ENCODE assay signal across 8 mouse cellular contexts in genomic region chr9:122805053-122805844, GRCm38 (mm10). TPM values are rescaled to one million over a fixed set of nuclear protein-coding genes. Genes with fewer than 3 reads are reported as not detected.
DNase-seq lines count a peak whose midpoint lies in the region; ATAC-seq lines count a peak whose summit lies in the region.

Gene Tcaim (plus strand): TSS chr9:122805539.

- DNase-seq in c-Kit-negative CD71-positive TER-119-positive erythroid progenitor cells, embryonic 14.5 days (ENCODE audit: low read depth, low spot score): peak; percentile 50
- DNase-seq in fibroblast of lung, adult 2 months (ENCODE audit: low read depth): peak; percentile 81
- DNase-seq in kidney, postnatal 14 days: peak; percentile 96
- peak; percentile 83 for DNase-seq in liver, embryonic 13.5 days
- DNase-seq in neural tube, embryonic 10.5 days (ENCODE audit: extremely low spot score, low spot score): peak; percentile 91

- 5% methylated on average over 42 of the region's 42 CpGs for WGBS in heart, embryonic 14.5 days
- 6% methylated on average over 42 of the region's 42 CpGs for WGBS in liver, embryonic 13.5 days (ENCODE audit: insufficient replicate concordance)
- 6% methylated on average over 42 of the region's 42 CpGs for WGBS in stomach, embryonic 16.5 days

- H3K27me3 ChIP-seq in heart, embryonic 14.5 days (ENCODE audit: control insufficient read depth, insufficient read depth, low read length): no peaks in the 10 kb centered on the region
- H3K27me3 ChIP-seq in liver, embryonic 13.5 days: no peaks in the 10 kb centered on the region
- H3K27me3 ChIP-seq in stomach, embryonic 16.5 days (ENCODE audit: control insufficient read depth, insufficient read depth, low read length): no peaks in the 10 kb centered on the region

- H3K9me3 ChIP-seq in heart, embryonic 14.5 days (ENCODE audit: control insufficient read depth, low read length): no peaks in the 10 kb centered on the region
- no peaks in the 10 kb centered on the region for H3K9me3 ChIP-seq in liver, embryonic 13.5 days (replicated peaks)
- no peaks in the 10 kb centered on the region for H3K9me3 ChIP-seq in stomach, embryonic 16.5 days (replicated peaks; ENCODE audit: control insufficient read depth, low read length)

- H3K4me1 ChIP-seq in heart, embryonic 14.5 days (ENCODE audit: control insufficient read depth in 2 of 2, insufficient read depth in 2 of 2, low read length in 2 of 2): peaks cover 6 to 13% of the 10 kb centered on the region in 2 experiments; a peak in 3 of 4 replicates
- peaks cover 17% of the 10 kb centered on the region for H3K4me1 ChIP-seq in liver, embryonic 13.5 days (replicated peaks)
- H3K4me1 ChIP-seq in stomach, embryonic 16.5 days (ENCODE audit: control insufficient read depth, insufficient read depth, low read length): no peaks in the 10 kb centered on the region; the same call in 1 of the 2 replicates

- peak within 1 kb of the TSS; percentile 58 to 98 for H3K4me3 ChIP-seq in heart, embryonic 14.5 days (ENCODE audit: control insufficient read depth in 1 of 2, insufficient read depth in 1 of 2, low read depth in 1 of 2, low read length in 2 of 2)
- peak within 1 kb of the TSS; percentile 69 for H3K4me3 ChIP-seq in liver, embryonic 13.5 days (replicated peaks)
- peak within 1 kb of the TSS; percentile 81 for H3K4me3 ChIP-seq in stomach, embryonic 16.5 days (replicated peaks; ENCODE audit: low read length)

- peak; percentile 94 for ATAC-seq in CD4-positive, CD25-positive, alpha-beta regulatory T cell, adult 4 months
- ATAC-seq in heart, embryonic 14.5 days (ENCODE audit: insufficient number of reproducible peaks, insufficient read depth, low FRiP score, low read depth): peak; percentile 95
- ATAC-seq in liver, embryonic 13.5 days (ENCODE audit: low read depth): peak; percentile 93
- peak; percentile 99 for ATAC-seq in stomach, embryonic 16.5 days (ENCODE audit: insufficient read depth, low FRiP score)

- peak within 1 kb of the TSS; percentile 80 for H3K9ac ChIP-seq in heart, embryonic 14.5 days (ENCODE audit: low read length)
- peak within 1 kb of the TSS; percentile 78 for H3K9ac ChIP-seq in liver, embryonic 13.5 days
- H3K9ac ChIP-seq in stomach, embryonic 16.5 days (ENCODE audit: low read length): peak within 1 kb of the TSS; percentile 86

- H3K36me3 ChIP-seq in heart, embryonic 14.5 days (ENCODE audit: control insufficient read depth, insufficient read depth, low read length): no peaks in the 10 kb centered on the region
- no peaks in the 10 kb centered on the region; the same call in 1 of the 2 replicates for H3K36me3 ChIP-seq in liver, embryonic 13.5 days
- H3K36me3 ChIP-seq in stomach, embryonic 16.5 days (ENCODE audit: control insufficient read depth, insufficient read depth, low read length): no peaks in the 10 kb centered on the region

- H3K4me2 ChIP-seq in heart, embryonic 14.5 days (ENCODE audit: low read length): peak within 1 kb of the TSS; percentile 85
- H3K4me2 ChIP-seq in liver, embryonic 13.5 days: peak within 1 kb of the TSS; percentile 90
- peak within 1 kb of the TSS; percentile 93 for H3K4me2 ChIP-seq in stomach, embryonic 16.5 days (ENCODE audit: low read depth, low read length)

- peak within 1 kb of the TSS; percentile 86 to 98 for H3K27ac ChIP-seq in heart, embryonic 14.5 days (replicated peaks in 1 of 2; ENCODE audit: control insufficient read depth in 1 of 2, insufficient read depth in 1 of 2, low read depth in 2 of 2, low read length in 2 of 2)
- peak within 1 kb of the TSS; percentile 58 for H3K27ac ChIP-seq in liver, embryonic 13.5 days
- H3K27ac ChIP-seq in stomach, embryonic 16.5 days (ENCODE audit: low read length): peak within 1 kb of the TSS; percentile 88

RNA-seq across cellular contexts. Expression of gene Tcaim, which starts in this region (rescaled TPM):
- 10 to 100 TPM; 18.0 to 19.4 TPM for polyA plus RNA-seq in CD4-positive, CD25-positive, alpha-beta regulatory T cell, adult 4 months (2017; shearing (Covaris generic))
- polyA plus RNA-seq in heart, embryonic 14.5 days (2014; fragmentation: Nextera tagmentation; extraction: Ambion mirVana): 6.2 and 6.9 TPM in 2 replicates
- 1.8 and 3.2 TPM in 2 replicates for polyA plus RNA-seq in liver, embryonic 13.5 days (2015; fragmentation: Nextera tagmentation; extraction: Ambion mirVana)
- 6.0 and 7.0 TPM in 2 replicates for polyA plus RNA-seq in stomach, embryonic 16.5 days (2015; fragmentation: Nextera tagmentation; extraction: Ambion mirVana)

Comparison
In these comparisons a context has a peak if more than half of its experiments do, and no peak if none do; other contexts are left out.
1. Peak in every context shown above with its lines: DNase-seq, ATAC-seq, H3K4me3 ChIP-seq and H3K27ac ChIP-seq.